Mouse (Mus musculus) embryonic facial prominence, embryonic 11.5 days (tissue): Measurements from ENCODE around the gene S100a14. TPM values are rescaled to one million over a fixed set of nuclear protein-coding genes. Genes with fewer than 3 reads are reported as not detected.

Source experiments
- ATAC-seq: fragments of 200-750 bp; cut with Nextera tagmentation; replicated peaks from 2 replicates; pipeline ENCODE4 v1.8.0; 2017; ENCODE audit warnings: low read depth; ENCODE audit not compliant: insufficient number of reproducible peaks, low FRiP score, low TSS enrichment
- DNase-seq: peaks from one replicate; pipeline ENCODE4 v3.0.0-alpha.2; 2015; ENCODE audit warnings: low spot score
- H3K27ac ChIP-seq: fragments of 300-500 bp; sonication (generic); replicated peaks from 2 replicates; pipeline ENCODE4 v1.5.1; 2014; ENCODE audit warnings: mild to moderate bottlenecking, low read depth, low read length, control low read depth
- H3K27me3 ChIP-seq: fragments of 300-500 bp; sonication (generic); 2 replicates; pipeline ENCODE4 v1.6.1; 2014; ENCODE audit warnings: mild to moderate bottlenecking, low read length, moderate library complexity, mixed read lengths; ENCODE audit not compliant: control insufficient read depth, insufficient read depth
- H3K36me3 ChIP-seq: fragments of 300-500 bp; sonication (generic); replicated peaks from 2 replicates; pipeline ENCODE4 v1.6.1; 2014; ENCODE audit warnings: low read depth, mild to moderate bottlenecking, low read length, moderate library complexity, mixed read lengths; ENCODE audit not compliant: control insufficient read depth, insufficient read depth
- H3K4me1 ChIP-seq: fragments of 300-500 bp; sonication (generic); 2 replicates; pipeline ENCODE4 v1.6.1; 2014; ENCODE audit warnings: low read length, mixed read lengths; ENCODE audit not compliant: control insufficient read depth, insufficient read depth
- H3K4me2 ChIP-seq: fragments of 300-500 bp; sonication (generic); 2 replicates; pipeline ENCODE4 v1.6.1; 2014; ENCODE audit warnings: low read depth, mild to moderate bottlenecking, control low read depth, low read length, moderate library complexity
- H3K4me3 ChIP-seq: fragments of 300-500 bp; sonication (generic); 2 replicates; pipeline ENCODE4 v1.5.1; 2014; ENCODE audit warnings: low read depth, low read length, control low read depth
- H3K9ac ChIP-seq: fragments of 300-500 bp; sonication (generic); replicated peaks from 2 replicates; pipeline ENCODE4 v1.6.1; 2014; ENCODE audit warnings: mild to moderate bottlenecking, control low read depth, low read length
- H3K9me3 ChIP-seq: fragments of 300-500 bp; sonication (generic); replicated peaks from 2 replicates; pipeline ENCODE4 v1.6.1; 2016; ENCODE audit warnings: mild to moderate bottlenecking, low read length, inconsistent platforms, mixed read lengths; ENCODE audit not compliant: control insufficient read depth
- WGBS: fragments of 180-500 bp; shearing (Covaris S2); extraction: QIAGEN DNeasy Blood & Tissue Kit; methylation state at CpG from one replicate; pipeline ENCODE4 v1.1.7; 2014; 5-methylcytosine and 5-hydroxymethylcytosine counted together
- polyA plus RNA-seq: library from polyadenylated mRNA; unstranded; fragments of >200 nt; fragmentation: Nextera tagmentation; extraction: Ambion mirVana; gene quantifications from 2 replicates; pipeline ENCODE4 v1.2.1, GENCODE M21; 2014

Gene S100a14
- polyA plus RNA-seq, 1 experiment from 2014 or later = 0.32 TPM

DNA sequence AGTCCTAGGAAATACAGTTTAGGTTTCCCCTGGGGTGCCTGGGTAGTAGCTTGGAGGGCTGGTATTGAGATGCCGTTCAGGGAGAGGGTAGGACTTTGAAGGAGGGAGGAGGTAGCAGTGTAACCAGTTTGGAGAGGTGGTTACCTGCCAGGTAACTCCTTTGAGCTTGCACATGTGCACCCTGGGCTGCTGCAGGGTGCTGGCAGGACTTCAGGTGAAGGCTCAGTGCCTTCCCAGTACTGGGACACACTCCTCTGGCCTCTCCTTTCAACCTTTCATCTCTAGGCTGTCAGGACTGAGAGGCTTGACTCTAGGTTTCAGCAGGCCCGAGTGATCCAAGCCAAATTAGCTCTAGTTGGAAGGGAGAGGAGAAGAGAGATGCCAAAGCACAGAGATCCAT, 580 bp upstream of the S100a14 start:
- DNase-seq (no peak), ATAC-seq (no peak)
- no peaks in the 10 kb centered on the region for H3K4me1 ChIP-seq
- WGBS = 88% methylated on average over 2 of the region's 2 CpGs
- H3K36me3 ChIP-seq = no peaks in the 10 kb centered on the region
- H3K9ac ChIP-seq = no peak overlapping the region
- no peak overlapping the region for H3K4me3 ChIP-seq
- no peak overlapping the region for H3K4me2 ChIP-seq
- H3K9me3 ChIP-seq = no peaks in the 10 kb centered on the region
- H3K27me3 ChIP-seq = no peaks in the 10 kb centered on the region
- no peak overlapping the region for H3K27ac ChIP-seq

GRCm38 (mm10) chr3:90527291-90527873, 726 bp downstream of the S100a14 start:
- no peak for ATAC-seq
- Histone ChIP-seq H3K36me3 (no peaks in the 10 kb centered on the region), H3K9ac (no peak overlapping the region), H3K27ac (no peak overlapping the region), H3K4me3 (no peak overlapping the region), H3K4me2 (no peak overlapping the region), H3K9me3 (no peaks in the 10 kb centered on the region), H3K27me3 (no peaks in the 10 kb centered on the region), H3K4me1 (no peaks in the 10 kb centered on the region)
- WGBS = 86% methylated on average over 7 of the region's 7 CpGs
- no peak for DNase-seq

DNA sequence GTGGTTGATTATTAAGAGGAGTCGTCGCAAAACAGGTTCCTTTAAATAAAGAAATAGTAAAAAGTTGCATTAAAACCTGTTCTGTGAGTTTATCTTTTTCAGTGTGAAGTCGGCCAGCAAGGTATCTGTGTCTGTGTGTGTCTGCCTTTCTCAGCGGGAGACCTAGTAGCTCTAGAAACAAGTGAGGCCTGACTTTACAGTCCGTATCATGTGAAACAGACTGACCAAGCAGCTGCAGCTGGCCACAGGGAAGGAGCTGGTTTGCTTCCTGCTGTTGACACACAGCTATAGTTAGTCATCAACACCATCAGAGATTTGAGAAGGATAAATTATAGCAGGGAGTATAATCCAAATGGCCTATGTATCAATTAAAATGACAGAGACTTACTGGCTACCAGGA, 5.1 kb downstream of the S100a14 start:
- DNase-seq = no peak
- H3K9ac ChIP-seq = no peak overlapping the region
- H3K9me3 ChIP-seq = no peaks in the 10 kb centered on the region
- no peaks in the 10 kb centered on the region for H3K27me3 ChIP-seq
- H3K4me1 ChIP-seq = no peaks in the 10 kb centered on the region
- no peak overlapping the region for H3K4me3 ChIP-seq
- WGBS = 66% methylated on average over 5 of the region's 5 CpGs
- no peak overlapping the region for H3K4me2 ChIP-seq
- H3K27ac ChIP-seq = no peak overlapping the region
- ATAC-seq = no peak
- no peaks in the 10 kb centered on the region for H3K36me3 ChIP-seq

- Histone ChIP-seq H3K27me3 (no peaks in the 10 kb centered on the region), H3K36me3 (no peaks in the 10 kb centered on the region), H3K4me3 (no peak overlapping the region), H3K9ac (no peak overlapping the region), H3K27ac (no peak overlapping the region), H3K9me3 (no peaks in the 10 kb centered on the region), H3K4me1 (no peaks in the 10 kb centered on the region), H3K4me2 (no peak overlapping the region)
- no peak for DNase-seq
- WGBS = 64% methylated on average over 1 of the region's 1 CpGs
- ATAC-seq = no peak
Observed at GRCm38 (mm10) chr3:90535446-90535845, 8.8 kb downstream of the S100a14 start.

DNA sequence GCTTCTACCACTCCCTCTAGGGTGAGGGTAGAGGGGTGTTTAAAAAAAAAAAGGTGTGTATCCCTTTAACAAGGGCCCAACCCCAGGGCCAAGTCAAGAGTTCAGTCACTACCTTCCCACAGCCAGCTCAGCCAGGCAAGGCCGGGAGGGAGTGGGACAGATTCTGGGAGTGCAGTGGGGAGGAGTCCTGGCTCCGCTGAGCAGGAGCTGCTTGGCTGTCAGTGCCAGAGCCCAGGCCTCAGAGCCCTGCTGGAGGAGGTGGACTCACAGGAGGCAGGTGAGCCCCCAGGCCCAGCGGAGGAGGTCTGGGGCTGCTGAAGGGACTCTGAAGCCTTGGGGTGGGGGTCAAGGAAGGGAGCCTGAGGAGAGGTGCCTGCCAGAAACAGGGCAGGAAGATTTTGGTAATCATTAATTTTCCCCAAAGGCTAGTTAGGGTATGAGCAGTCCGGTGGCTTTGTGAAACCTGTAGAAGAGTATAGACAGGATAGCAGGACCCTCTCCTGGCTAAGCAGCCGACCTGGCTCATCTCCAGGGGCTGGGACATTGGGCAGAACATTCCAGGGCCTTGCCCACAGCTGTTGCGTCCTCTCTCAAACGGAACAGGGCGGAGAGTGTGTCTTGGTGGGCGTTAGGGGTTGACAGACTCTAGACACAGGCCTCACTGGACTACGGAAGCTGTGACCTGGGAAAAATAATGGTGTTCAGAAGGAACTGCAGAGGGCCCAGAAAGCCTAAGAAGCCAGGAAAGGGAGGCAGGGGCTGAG, 10.7 kb downstream of the S100a14 start, which contains the start of gene S100a16:
Gene S100a16 (plus strand): TSS at position 114 of the 764 bp plus-strand sequence.
- H3K4me1 ChIP-seq = no peaks in the 10 kb centered on the region
- no peaks in the 10 kb centered on the region for H3K9me3 ChIP-seq
- no peak within 1 kb of the TSS for H3K9ac ChIP-seq
- H3K27me3 ChIP-seq = no peaks in the 10 kb centered on the region
- ATAC-seq (no peak), DNase-seq (no peak)
- WGBS = 44% methylated on average over 10 of the region's 10 CpGs
- no peaks in the 10 kb centered on the region for H3K36me3 ChIP-seq
- no peak within 1 kb of the TSS for H3K4me3 ChIP-seq
- H3K4me2 ChIP-seq = no peak within 1 kb of the TSS
- no peak within 1 kb of the TSS for H3K27ac ChIP-seq

DNA sequence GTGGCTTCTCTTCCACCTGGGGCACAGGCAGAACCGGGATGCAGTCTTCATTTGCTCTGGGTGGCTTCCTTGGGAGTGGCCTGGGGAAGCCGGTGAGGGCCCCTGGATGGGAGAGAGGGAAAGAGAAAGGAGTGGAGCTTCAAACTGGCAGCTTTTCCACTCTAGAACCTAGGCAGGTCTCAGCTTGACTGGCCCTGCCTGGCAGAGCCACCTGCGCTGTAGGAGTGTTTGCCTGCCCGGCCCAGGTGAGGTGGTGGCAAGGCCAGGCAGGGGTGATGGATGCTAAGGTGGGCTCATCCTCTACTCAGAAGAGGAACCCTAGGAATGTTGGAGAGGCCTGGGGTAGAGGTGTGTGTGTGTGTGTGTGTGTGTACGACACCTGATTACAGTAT, 11.2 kb downstream of the S100a14 start:
- 82% methylated on average over 5 of the region's 5 CpGs for WGBS
- no peak overlapping the region for H3K9ac ChIP-seq

GRCm38 (mm10) chr3:90540904-90541303, 14.2 kb downstream of the S100a14 start:
- ATAC-seq (peak; percentile 57; the same call in 1 of the 2 replicates), DNase-seq (peak; percentile 12)
- Histone ChIP-seq H3K27me3 (no peaks in the 10 kb centered on the region), H3K27ac (no peak overlapping the region), H3K9ac (peak overlapping the region; percentile 37; the same call in 1 of the 2 replicates), H3K36me3 (no peaks in the 10 kb centered on the region), H3K4me3 (no peak overlapping the region), H3K9me3 (no peaks in the 10 kb centered on the region), H3K4me2 (0 out of 2 replicates have a peak overlapping the region, but pooled peaks have one; percentile 7), H3K4me1 (no peaks in the 10 kb centered on the region)
- WGBS = 34% methylated on average over 4 of the region's 4 CpGs

More for the DNA sequence above, 11.2 kb downstream of the S100a14 start:
- Histone ChIP-seq H3K9me3 (no peaks in the 10 kb centered on the region), H3K4me2 (no peak overlapping the region), H3K27me3 (no peaks in the 10 kb centered on the region), H3K27ac (no peak overlapping the region), H3K4me1 (no peaks in the 10 kb centered on the region), H3K4me3 (no peak overlapping the region), H3K36me3 (no peaks in the 10 kb centered on the region)
- DNase-seq (no peak), ATAC-seq (no peak)

- Histone ChIP-seq H3K9me3 (no peaks in the 10 kb centered on the region), H3K27me3 (no peaks in the 10 kb centered on the region), H3K4me2 (no peak overlapping the region), H3K4me3 (no peak overlapping the region), H3K9ac (no peak overlapping the region), H3K27ac (no peak overlapping the region), H3K4me1 (no peaks in the 10 kb centered on the region), H3K36me3 (no peaks in the 10 kb centered on the region)
- ATAC-seq = peak; percentile 76
- 56% methylated on average over 5 of the region's 5 CpGs for WGBS
- DNase-seq = peak; percentile 14
Observed at GRCm38 (mm10) chr3:90549676-90550420, 23.2 kb downstream of the S100a14 start.
